Mouse (Mus musculus) cerebellum, adult 2 months (tissue): ENCODE results near the gene Asap2. TPM values are rescaled to one million over a fixed set of nuclear protein-coding genes. Genes with fewer than 3 reads are reported as not detected.

Experiments used
- DNase-seq, 2 experiments: peaks; one replicate each; pipeline ENCODE4 v3.0.0; 2021
- H3K27ac ChIP-seq: fragments of 200-500 bp; 2 replicates; pipeline ENCODE4 v1.5.1; 2012; ENCODE audit warnings: low read length, control low read depth, inconsistent platforms; ENCODE audit not compliant: insufficient read depth
- H3K27me3 ChIP-seq: fragments of 200-500 bp; 2 replicates; pipeline ENCODE4 v1.6.1; 2012; ENCODE audit warnings: inconsistent platforms, mild to moderate bottlenecking, low read length, moderate library complexity; ENCODE audit not compliant: control insufficient read depth, insufficient read depth
- H3K4me1 ChIP-seq: fragments of 200-500 bp; 2 replicates; pipeline ENCODE4 v1.6.1; 2011; ENCODE audit warnings: low read length; ENCODE audit not compliant: control insufficient read depth, insufficient read depth
- H3K4me3 ChIP-seq: fragments of 200-500 bp; replicated peaks from 2 replicates; pipeline ENCODE3; 2011; ENCODE audit warnings: mild to moderate bottlenecking, low read depth, low read length, control low read depth; ENCODE audit not compliant: insufficient read depth
- CTCF ChIP-seq: fragments of 200-500 bp; IDR thresholded peaks from 2 replicates; pipeline ENCODE4 v1.5.1; 2011; ENCODE audit warnings: low read depth, mild to moderate bottlenecking, control low read depth, low read length, moderate library complexity, borderline replicate concordance; ENCODE audit not compliant: insufficient read depth
- POLR2A ChIP-seq: fragments of 200-500 bp; IDR thresholded peaks from 2 replicates; pipeline ENCODE4 v1.6.1; 2011; ENCODE audit warnings: low read length, control low read depth, borderline replicate concordance; ENCODE audit not compliant: insufficient read depth
- WGBS: fragments of 180-500 bp; shearing (Covaris S2); methylation state at CpG from one replicate; pipeline ENCODE4 v1.1.7; 2018; 5-methylcytosine and 5-hydroxymethylcytosine counted together
- polyA plus RNA-seq: library from polyadenylated mRNA; depleted of rRNA; stranded (reverse); fragments of >200 nt; gene quantifications from 2 replicates; pipeline ENCODE4 v1.2.3, GENCODE M21; 2012

Asap2 gene
- polyA plus RNA-seq, 1 experiment, result 27.1 TPM

DNA sequence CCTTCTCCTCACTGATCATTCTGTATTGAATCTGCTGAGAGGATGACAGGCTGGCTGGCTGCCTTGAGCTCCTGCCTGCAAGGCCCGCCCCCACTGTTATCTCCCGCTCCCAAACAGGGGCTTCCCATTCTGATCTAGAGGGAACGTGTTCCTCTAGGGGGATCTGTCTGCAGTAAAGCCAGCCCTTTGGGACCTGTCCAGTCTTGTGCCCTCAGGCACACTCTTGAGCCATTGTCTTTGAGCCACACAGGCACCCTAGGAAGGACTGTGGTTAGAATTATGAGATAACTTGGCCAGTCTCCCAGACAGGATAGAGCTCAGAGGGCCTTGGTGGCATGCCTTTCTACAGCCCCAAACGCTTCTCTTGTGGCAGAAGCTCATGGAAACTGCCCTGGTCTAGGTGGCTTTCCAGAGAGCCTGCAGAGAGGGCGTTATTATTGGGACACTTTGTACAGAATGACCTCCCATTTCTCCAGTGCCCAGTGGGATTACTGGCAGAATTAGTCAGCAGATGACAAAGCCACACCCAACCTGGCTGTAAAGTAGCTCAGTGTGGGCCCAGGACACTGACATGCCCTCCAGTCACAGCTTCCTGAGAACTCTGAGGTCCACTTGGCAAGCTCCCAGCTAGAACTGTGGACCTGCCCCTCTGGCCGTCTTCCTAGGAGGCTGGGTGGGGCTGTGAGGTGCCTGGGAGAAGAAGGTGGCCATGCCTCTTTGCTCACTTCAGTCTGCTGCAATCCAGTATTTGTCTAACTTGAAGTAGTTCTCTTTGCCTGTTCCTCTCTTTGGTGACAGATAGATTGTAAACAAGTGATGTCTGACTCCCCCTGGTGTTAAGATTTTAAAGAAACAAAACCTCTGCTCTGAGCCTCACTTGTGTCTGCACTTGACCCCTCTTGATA lies 237.1 kb downstream of the Asap2 start:
- DNase-seq, result peak; percentile 70 to 80
- Histone ChIP-seq H3K4me1 (peaks cover 15% of the 10 kb centered on the region), H3K27ac (peak overlapping the region; percentile 62; the same call in 1 of the 2 replicates), H3K27me3 (no peaks in the 10 kb centered on the region), H3K4me3 (no peak overlapping the region)
- 6% methylated on average over 6 of the region's 6 CpGs for WGBS
- peak; percentile 29; the same call in 1 of the 2 replicates for TF ChIP-seq CTCF
- no peak for TF ChIP-seq POLR2A

DNA sequence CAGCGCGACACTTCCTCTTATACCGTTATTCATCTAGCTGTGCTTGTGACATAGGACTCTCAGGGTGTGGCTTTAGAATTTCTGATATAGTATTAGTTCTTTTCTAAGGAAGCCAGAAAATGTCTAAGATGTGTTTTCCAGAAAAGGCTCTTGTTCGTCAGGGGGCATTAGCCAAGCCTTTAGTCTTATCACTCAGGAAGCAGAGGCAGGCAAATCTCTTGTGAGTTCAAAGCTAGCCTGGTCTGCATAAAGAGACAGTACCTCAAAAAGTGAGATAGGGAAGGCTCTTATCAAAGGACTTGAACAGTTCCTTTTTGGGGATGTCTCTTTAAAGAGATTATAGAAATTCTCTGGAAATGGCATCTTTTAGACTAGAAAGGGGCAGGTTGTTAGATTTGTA lies 238.4 kb downstream of the Asap2 start:
- WGBS, result over 99% methylated on average over 4 of the region's 4 CpGs
- Histone ChIP-seq H3K27me3 (no peaks in the 10 kb centered on the region), H3K27ac (no peak overlapping the region), H3K4me1 (peaks cover 15% of the 10 kb centered on the region), H3K4me3 (no peak overlapping the region)
- DNase-seq, result no peak
- TF ChIP-seq CTCF, result no peak
- TF ChIP-seq POLR2A, result no peak

DNA sequence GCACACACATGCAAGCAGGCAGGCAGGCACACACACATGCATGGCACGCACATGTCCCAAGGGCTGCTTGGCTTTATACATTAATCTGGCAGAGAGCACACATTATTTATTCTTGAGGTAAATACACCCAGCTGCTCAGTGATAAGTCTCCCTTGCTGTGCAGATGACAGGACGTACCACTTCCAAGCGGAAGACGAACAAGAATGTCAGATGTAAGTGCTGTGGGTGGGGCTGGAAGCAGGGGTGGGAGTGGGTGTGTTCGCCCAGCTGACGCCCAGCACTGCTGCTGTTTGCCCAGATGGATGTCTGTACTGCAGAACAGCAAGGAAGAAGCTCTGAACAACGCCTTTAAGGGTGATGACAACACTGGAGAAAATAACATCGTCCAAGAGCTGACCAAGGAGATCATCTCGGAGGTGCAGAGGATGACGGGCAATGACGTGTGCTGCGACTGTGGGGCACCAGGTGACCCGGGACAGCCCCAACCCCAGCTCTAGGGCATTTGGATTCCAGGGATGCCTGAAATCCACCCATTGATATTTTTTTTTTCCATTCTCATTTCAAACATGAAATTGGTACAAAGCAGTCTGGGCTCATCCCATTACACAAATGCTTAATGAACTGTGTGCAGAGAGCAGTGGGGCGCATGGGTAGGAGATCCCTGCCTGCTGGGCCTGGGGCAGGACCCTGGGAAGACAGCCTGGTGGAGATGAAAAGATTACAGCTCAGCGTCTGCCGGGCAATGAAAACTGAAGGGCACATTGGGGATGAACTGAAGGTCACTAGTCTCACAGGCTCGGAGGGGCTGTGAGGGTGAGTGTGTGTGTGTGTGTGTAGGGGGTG lies 239.0 kb downstream of the Asap2 start:
- no peak overlapping the region for H3K27ac ChIP-seq

DNA sequence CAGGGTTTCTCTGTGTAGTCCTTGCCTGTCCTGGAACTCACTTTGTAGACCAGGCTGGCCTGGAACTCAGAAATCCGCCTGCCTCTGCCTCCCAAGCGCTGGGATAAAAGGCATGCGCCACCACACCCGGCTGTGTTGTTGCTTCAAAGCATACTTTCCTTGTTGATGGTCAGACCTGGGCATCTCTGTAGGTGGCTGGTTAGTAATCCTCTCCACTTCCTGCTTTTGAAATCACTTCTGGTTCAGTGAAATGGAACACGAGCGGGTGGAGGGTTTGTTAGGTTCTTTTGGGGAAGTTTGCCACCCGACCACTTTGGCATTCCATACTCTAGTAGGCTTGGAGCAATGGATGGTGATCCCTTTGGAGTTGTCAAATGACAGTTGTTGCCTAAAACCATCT lies 243.5 kb downstream of the Asap2 start:
- H3K4me3 ChIP-seq, result no peak overlapping the region
- no peak for DNase-seq
- no peaks in the 10 kb centered on the region for H3K27me3 ChIP-seq
- TF ChIP-seq POLR2A (no peak), CTCF (no peak)
- no peak overlapping the region for H3K27ac ChIP-seq
- 87% methylated on average over 7 of the region's 7 CpGs for WGBS
- no peaks in the 10 kb centered on the region for H3K4me1 ChIP-seq

More for the DNA sequence above, 239.0 kb downstream of the Asap2 start:
- Histone ChIP-seq H3K4me3 (no peak overlapping the region), H3K4me1 (peaks cover 15% of the 10 kb centered on the region), H3K27me3 (no peaks in the 10 kb centered on the region)
- WGBS, result 74% methylated on average over 17 of the region's 17 CpGs
- TF ChIP-seq CTCF (no peak), POLR2A (no peak)
- no peak for DNase-seq

DNA sequence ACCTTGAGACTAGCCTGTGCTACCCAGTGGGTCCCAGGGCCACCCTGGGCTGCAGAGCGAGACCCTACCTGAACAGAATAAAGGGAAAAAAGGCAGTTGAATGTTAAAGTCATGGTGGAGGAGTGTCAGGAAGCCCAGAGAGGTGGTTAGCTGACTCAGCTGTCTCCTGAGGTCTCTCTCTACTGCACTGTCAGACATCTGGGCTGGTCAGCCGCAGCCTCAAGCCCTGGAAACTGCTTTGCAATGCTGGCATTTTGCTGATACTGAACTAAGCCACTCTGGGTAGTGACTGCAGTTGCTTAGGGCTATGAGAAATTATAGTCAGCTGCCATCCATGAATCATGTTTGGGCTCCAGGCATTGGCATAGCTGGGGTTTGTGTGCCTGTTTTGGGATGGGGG lies 244.3 kb downstream of the Asap2 start:
- no peak for TF ChIP-seq CTCF
- TF ChIP-seq POLR2A, result no peak
- no peak for DNase-seq
- no peak overlapping the region for H3K27ac ChIP-seq
- no peaks in the 10 kb centered on the region for H3K4me1 ChIP-seq
- H3K27me3 ChIP-seq, result no peaks in the 10 kb centered on the region
- no peak overlapping the region for H3K4me3 ChIP-seq
- 96% methylated on average over 2 of the region's 2 CpGs for WGBS

DNA sequence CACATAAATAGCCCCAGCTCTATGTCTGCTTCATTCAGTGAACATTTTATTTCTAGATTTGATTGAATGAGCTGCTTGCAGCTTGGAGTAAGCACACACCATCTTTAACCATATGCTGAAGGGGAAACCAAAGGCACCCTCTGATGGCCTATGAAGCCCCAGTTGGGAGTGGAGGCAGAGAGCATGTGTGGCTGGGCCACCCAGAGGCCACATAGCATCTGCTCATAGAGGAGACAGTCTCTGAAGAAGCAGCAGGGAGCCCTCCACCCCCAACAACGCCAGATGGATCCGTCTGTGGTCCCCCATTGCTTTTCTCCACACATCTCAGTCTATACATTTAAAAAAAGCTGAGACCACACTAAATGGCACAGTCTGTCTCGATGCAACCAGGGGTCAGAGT lies 251.7 kb downstream of the Asap2 start:
- Histone ChIP-seq H3K27ac (no peak overlapping the region), H3K4me1 (no peaks in the 10 kb centered on the region), H3K27me3 (no peaks in the 10 kb centered on the region), H3K4me3 (no peak overlapping the region)
- TF ChIP-seq POLR2A (no peak), CTCF (no peak)
- 38% methylated on average over 3 of the region's 3 CpGs for WGBS
- no peak for DNase-seq

DNA sequence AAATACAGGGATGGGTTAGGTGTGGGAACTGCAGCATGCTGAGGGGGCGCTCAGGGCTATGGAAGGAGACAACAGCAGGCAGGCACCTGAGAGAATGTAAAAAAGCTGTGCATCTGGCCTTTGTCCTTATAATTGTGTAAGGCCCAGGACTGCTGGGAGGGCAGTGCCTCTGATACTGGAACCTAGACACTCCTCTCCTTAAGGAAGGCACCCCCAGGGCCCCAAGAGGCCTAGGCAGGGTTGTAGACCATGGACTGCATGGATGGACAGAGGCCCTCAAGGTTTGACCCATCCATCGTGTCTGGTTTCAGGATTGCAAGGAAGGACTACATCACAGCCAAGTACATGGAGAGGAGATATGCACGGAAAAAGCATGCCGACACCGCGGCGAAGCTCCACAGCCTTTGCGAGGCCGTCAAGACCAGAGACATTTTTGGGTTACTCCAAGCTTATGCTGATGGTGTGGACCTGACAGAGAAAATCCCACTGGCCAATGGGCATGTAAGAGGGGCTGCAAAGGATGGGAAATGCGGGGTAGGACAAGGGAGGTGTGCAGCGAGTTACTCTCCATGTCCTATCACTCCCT lies 254.2 kb downstream of the Asap2 start:
- Histone ChIP-seq H3K4me3 (no peak overlapping the region), H3K27me3 (no peaks in the 10 kb centered on the region), H3K4me1 (no peaks in the 10 kb centered on the region), H3K27ac (no peak overlapping the region)
- WGBS, result 94% methylated on average over 11 of the region's 11 CpGs
- TF ChIP-seq POLR2A (no peak), CTCF (no peak)
- no peak for DNase-seq
